Mouse (Mus musculus): ENCODE results near the gene Arhgap40. TPM values are rescaled to one million over a fixed set of nuclear protein-coding genes. Genes with fewer than 3 reads are reported as not detected.

Gene Arhgap40
- 3.3 and 5.5 TPM in 2 replicates for polyA plus RNA-seq (2012; rRNA removed)
- polyA plus RNA-seq (2014; fragmentation: Nextera tagmentation; extraction: Ambion mirVana) = 3.9 and 4.0 TPM in 2 replicates

GRCm38 (mm10) chr2:158512528-158512927, at the start of gene Arhgap40:
Gene Arhgap40 (plus strand): TSS chr2:158512796.
- DNase-seq (ENCODE audit: low spot score) = no peak
- no peak within 1 kb of the TSS for H3K9ac ChIP-seq (ENCODE audit: low read depth, low read length, severe bottlenecking)
- ATAC-seq (ENCODE audit: low FRiP score, low read depth) = no peak
- no peaks in the 10 kb centered on the region for H3K9me3 ChIP-seq (ENCODE audit: control insufficient read depth, low read length)
- no peak for TF ChIP-seq POLR2A (IDR thresholded peaks at IDR 0.05; ENCODE audit: borderline replicate concordance, extremely low read depth, insufficient read depth, insufficient read length)
- H3K27me3 ChIP-seq (ENCODE audit: control insufficient read depth, insufficient read depth, low read length) = no peaks in the 10 kb centered on the region
- H3K4me3 ChIP-seq (replicated peaks; ENCODE audit: low read length) = no peak within 1 kb of the TSS
- no peaks in the 10 kb centered on the region for H3K36me3 ChIP-seq (ENCODE audit: control insufficient read depth, insufficient read depth, low read length)
- no peaks in the 10 kb centered on the region for H3K4me1 ChIP-seq (ENCODE audit: control insufficient read depth, insufficient read depth, low read length)
- 81% methylated on average over 10 of the region's 10 CpGs for WGBS
- no peak within 1 kb of the TSS for H3K27ac ChIP-seq (replicated peaks; ENCODE audit: low read depth, low read length)
- no peak within 1 kb of the TSS for H3K4me2 ChIP-seq (replicated peaks; ENCODE audit: low read depth, low read length, severe bottlenecking)

GRCm38 (mm10) chr2:158474159-158474558, 38.4 kb upstream of the Arhgap40 start:
- WGBS = 94% methylated on average over 1 of the region's 1 CpGs
- H3K4me1 ChIP-seq (ENCODE audit: control insufficient read depth, insufficient read depth, low read length) = no peaks in the 10 kb centered on the region
- no peaks in the 10 kb centered on the region for H3K27me3 ChIP-seq (ENCODE audit: control insufficient read depth, insufficient read depth, low read length)
- H3K9ac ChIP-seq (ENCODE audit: low read depth, low read length, severe bottlenecking) = no peak overlapping the region
- TF ChIP-seq POLR2A (IDR thresholded peaks at IDR 0.05; ENCODE audit: borderline replicate concordance, extremely low read depth, insufficient read depth, insufficient read length) = no peak
- no peak overlapping the region for H3K27ac ChIP-seq (replicated peaks; ENCODE audit: low read depth, low read length)
- ATAC-seq (ENCODE audit: low FRiP score, low read depth) = no peak
- no peak overlapping the region for H3K4me2 ChIP-seq (replicated peaks; ENCODE audit: low read depth, low read length, severe bottlenecking)
- H3K36me3 ChIP-seq (ENCODE audit: control insufficient read depth, insufficient read depth, low read length) = peaks cover 57% of the 10 kb centered on the region
- DNase-seq (ENCODE audit: low spot score) = no peak
- H3K9me3 ChIP-seq (ENCODE audit: control insufficient read depth, low read length) = no peaks in the 10 kb centered on the region
- no peak overlapping the region for H3K4me3 ChIP-seq (replicated peaks; ENCODE audit: low read length)

- Histone ChIP-seq H3K9ac (ENCODE audit: low read depth, low read length, severe bottlenecking) (no peak overlapping the region), H3K27ac (replicated peaks; ENCODE audit: low read depth, low read length) (no peak overlapping the region), H3K36me3 (ENCODE audit: control insufficient read depth, insufficient read depth, low read length) (peaks cover 78% of the 10 kb centered on the region), H3K4me3 (replicated peaks; ENCODE audit: low read length) (no peak overlapping the region), H3K27me3 (ENCODE audit: control insufficient read depth, insufficient read depth, low read length) (no peaks in the 10 kb centered on the region), H3K4me1 (ENCODE audit: control insufficient read depth, insufficient read depth, low read length) (no peaks in the 10 kb centered on the region), H3K9me3 (ENCODE audit: control insufficient read depth, low read length) (no peaks in the 10 kb centered on the region), H3K4me2 (replicated peaks; ENCODE audit: low read depth, low read length, severe bottlenecking) (no peak overlapping the region)
- no peak for TF ChIP-seq POLR2A (IDR thresholded peaks at IDR 0.05; ENCODE audit: borderline replicate concordance, extremely low read depth, insufficient read depth, insufficient read length)
- no peak for ATAC-seq (ENCODE audit: low FRiP score, low read depth)
- WGBS = 85% methylated on average over 3 of the region's 3 CpGs
- no peak for DNase-seq (ENCODE audit: low spot score)
Measured at GRCm38 (mm10) chr2:158477640-158478039, 35.0 kb upstream of the Arhgap40 start.

GRCm38 (mm10) chr2:158498457-158498856, 14.1 kb upstream of the Arhgap40 start:
- no peak overlapping the region for H3K9ac ChIP-seq (ENCODE audit: low read depth, low read length, severe bottlenecking)
- peaks cover 53% of the 10 kb centered on the region for H3K36me3 ChIP-seq (ENCODE audit: control insufficient read depth, insufficient read depth, low read length)
- no peaks in the 10 kb centered on the region for H3K27me3 ChIP-seq (ENCODE audit: control insufficient read depth, insufficient read depth, low read length)
- no peak overlapping the region for H3K4me3 ChIP-seq (replicated peaks; ENCODE audit: low read length)
- H3K9me3 ChIP-seq (ENCODE audit: control insufficient read depth, low read length) = no peaks in the 10 kb centered on the region
- H3K4me1 ChIP-seq (ENCODE audit: control insufficient read depth, insufficient read depth, low read length) = 0 out of 2 replicates have a peak, but pooled peaks cover 4% of the 10 kb centered on the region
- DNase-seq (ENCODE audit: low spot score) (no peak), ATAC-seq (ENCODE audit: low FRiP score, low read depth) (no peak)
- TF ChIP-seq POLR2A (IDR thresholded peaks at IDR 0.05; ENCODE audit: borderline replicate concordance, extremely low read depth, insufficient read depth, insufficient read length) = no peak
- H3K27ac ChIP-seq (replicated peaks; ENCODE audit: low read depth, low read length) = no peak overlapping the region
- 85% methylated on average over 5 of the region's 5 CpGs for WGBS
- no peak overlapping the region for H3K4me2 ChIP-seq (replicated peaks; ENCODE audit: low read depth, low read length, severe bottlenecking)

GRCm38 (mm10) chr2:158501836-158502812, 10.5 kb upstream of the Arhgap40 start, which contains the start of gene Adig:
Gene Adig (plus strand): TSS chr2:158502612.
- H3K36me3 ChIP-seq (ENCODE audit: control insufficient read depth, insufficient read depth, low read length) = peaks cover 23% of the 10 kb centered on the region
- ATAC-seq (ENCODE audit: low FRiP score, low read depth) = no peak
- no peaks in the 10 kb centered on the region for H3K27me3 ChIP-seq (ENCODE audit: control insufficient read depth, insufficient read depth, low read length)
- 61% methylated on average over 11 of the region's 11 CpGs for whole genome bisulfite sequencing
- no peaks in the 10 kb centered on the region for H3K9me3 ChIP-seq (ENCODE audit: control insufficient read depth, low read length)
- no peak within 1 kb of the TSS for H3K9ac ChIP-seq (ENCODE audit: low read depth, low read length, severe bottlenecking)
- no peak for DNase-seq (ENCODE audit: low spot score)
- no peak within 1 kb of the TSS for H3K27ac ChIP-seq (replicated peaks; ENCODE audit: low read depth, low read length)
- 0 out of 2 replicates have a peak, but pooled peaks cover 4% of the 10 kb centered on the region for H3K4me1 ChIP-seq (ENCODE audit: control insufficient read depth, insufficient read depth, low read length)
- no peak for TF ChIP-seq POLR2A (IDR thresholded peaks at IDR 0.05; ENCODE audit: borderline replicate concordance, extremely low read depth, insufficient read depth, insufficient read length)
- H3K4me3 ChIP-seq (replicated peaks; ENCODE audit: low read length) = no peak within 1 kb of the TSS
- H3K4me2 ChIP-seq (replicated peaks; ENCODE audit: low read depth, low read length, severe bottlenecking) = no peak within 1 kb of the TSS

Data from limb, embryonic 14.5 days (tissue).